Mouse (Mus musculus) hindbrain, embryonic 15.5 days (tissue): Measurements from ENCODE around the gene Ipmk. TPM values are rescaled to one million over a fixed set of nuclear protein-coding genes. Genes with fewer than 3 reads are reported as not detected.
"Not testable (repeated sequence)": the region's sequence is repeated elsewhere in the genome, so short reads cannot be mapped to it uniquely, and the experiment has no call there.

Experiments
- ATAC-seq: fragments of 200-750 bp; cut with Nextera tagmentation; 2 replicates; pipeline ENCODE4 v1.8.0; 2017; ENCODE audit warnings: low read depth, moderate number of reproducible peaks, moderate TSS enrichment; ENCODE audit not compliant: low FRiP score
- H3K27ac ChIP-seq: fragments of 300-500 bp; sonication (generic); replicated peaks from 2 replicates; pipeline ENCODE4 v1.5.1; 2015; ENCODE audit warnings: mild to moderate bottlenecking, inconsistent platforms
- H3K27me3 ChIP-seq: fragments of 300-500 bp; sonication (generic); 2 replicates; pipeline ENCODE4 v1.6.1; 2015; ENCODE audit warnings: control low read depth, inconsistent platforms
- H3K36me3 ChIP-seq: fragments of 300-500 bp; sonication (generic); 2 replicates; pipeline ENCODE4 v1.6.1; 2015; ENCODE audit warnings: control low read depth, inconsistent platforms
- H3K4me1 ChIP-seq: fragments of 300-500 bp; sonication (generic); replicated peaks from 2 replicates; pipeline ENCODE4 v1.6.1; 2015; ENCODE audit warnings: control low read depth, inconsistent platforms
- H3K4me2 ChIP-seq: fragments of 300-500 bp; sonication (generic); 2 replicates; pipeline ENCODE4 v1.6.1; 2015; ENCODE audit warnings: moderate library complexity, mild to moderate bottlenecking, inconsistent platforms
- H3K4me3 ChIP-seq: fragments of 300-500 bp; sonication (generic); 2 replicates; pipeline ENCODE4 v1.5.1; 2015; ENCODE audit warnings: mild to moderate bottlenecking, inconsistent platforms
- H3K9ac ChIP-seq: fragments of 300-500 bp; sonication (generic); 2 replicates; pipeline ENCODE4 v1.6.1; 2015; ENCODE audit warnings: inconsistent platforms
- H3K9me3 ChIP-seq: fragments of 300-500 bp; sonication (generic); 2 replicates; pipeline ENCODE4 v1.6.1; 2016; ENCODE audit warnings: control low read depth, inconsistent platforms
- WGBS: fragments of 180-500 bp; shearing (Covaris S2); methylation state at CpG from one replicate; pipeline ENCODE4 v1.1.7; 2015; 5-methylcytosine and 5-hydroxymethylcytosine counted together
- polyA plus RNA-seq: library from polyadenylated mRNA; unstranded; fragments of >200 nt; fragmentation: Nextera tagmentation; extraction: Ambion mirVana; gene quantifications from 2 replicates; pipeline ENCODE4 v1.2.1, GENCODE M21; 2015

The Ipmk gene
- polyA plus RNA-seq, 1 experiment from 2014 or later, result 16.9 TPM

- H3K4me1 ChIP-seq, result no peaks in the 10 kb centered on the region
- ATAC-seq, result no peak
- H3K27ac ChIP-seq, result no peak overlapping the region
- no peak overlapping the region for H3K9ac ChIP-seq
- peaks cover 19% of the 10 kb centered on the region for H3K36me3 ChIP-seq
- WGBS, result 79% methylated on average over 7 of the region's 7 CpGs
- H3K27me3 ChIP-seq, result no peaks in the 10 kb centered on the region
- no peak overlapping the region for H3K4me3 ChIP-seq
- no peak overlapping the region for H3K4me2 ChIP-seq
- H3K9me3 ChIP-seq, result no peaks in the 10 kb centered on the region
Measured at GRCm38 (mm10) chr10:71382109-71382508, 34.5 kb downstream of the Ipmk start.

- Histone ChIP-seq H3K4me1 (no peaks in the 10 kb centered on the region), H3K27ac (no peak overlapping the region), H3K36me3 (peaks cover 14% of the 10 kb centered on the region), H3K4me2 (no peak overlapping the region), H3K9me3 (no peaks in the 10 kb centered on the region), H3K4me3 (no peak overlapping the region), H3K9ac (no peak overlapping the region), H3K27me3 (no peaks in the 10 kb centered on the region)
- 85% methylated on average over 8 of the region's 8 CpGs for WGBS
- ATAC-seq, result no peak
Measured at GRCm38 (mm10) chr10:71382858-71383551, 35.4 kb downstream of the Ipmk start.

GRCm38 (mm10) chr10:71383552-71383924, 36.0 kb downstream of the Ipmk start:
- not testable (repeated sequence) for H3K9ac ChIP-seq, ATAC-seq
- WGBS, result 81% methylated on average over 6 of the region's 6 CpGs

GRCm38 (mm10) chr10:71384159-71385044, 36.8 kb downstream of the Ipmk start:
- Histone ChIP-seq H3K9ac (no peak overlapping the region), H3K9me3 (no peaks in the 10 kb centered on the region), H3K4me1 (no peaks in the 10 kb centered on the region), H3K27ac (no peak overlapping the region), H3K36me3 (peaks cover 6% of the 10 kb centered on the region), H3K4me2 (no peak overlapping the region), H3K4me3 (no peak overlapping the region), H3K27me3 (no peaks in the 10 kb centered on the region)
- 68% methylated on average over 19 of the region's 19 CpGs for WGBS
- ATAC-seq, result no peak

More at GRCm38 (mm10) chr10:71383552-71383924, 36.0 kb downstream of the Ipmk start:
- H3K4me3 ChIP-seq, H3K27me3 ChIP-seq, H3K4me1 ChIP-seq, H3K27ac ChIP-seq, H3K9me3 ChIP-seq, H3K4me2 ChIP-seq, H3K36me3 ChIP-seq: not testable (repeated sequence)

GRCm38 (mm10) chr10:71389311-71389710, 41.7 kb downstream of the Ipmk start:
- WGBS, result 94% methylated on average over 5 of the region's 5 CpGs
- H3K27me3 ChIP-seq, result no peaks in the 10 kb centered on the region
- no peak overlapping the region for H3K9ac ChIP-seq
- ATAC-seq, result no peak
- H3K36me3 ChIP-seq, result no peaks in the 10 kb centered on the region
- H3K27ac ChIP-seq, result no peak overlapping the region
- 0 out of 2 replicates have a peak, but pooled peaks cover 3% of the 10 kb centered on the region for H3K9me3 ChIP-seq
- H3K4me1 ChIP-seq, result no peaks in the 10 kb centered on the region
- H3K4me2 ChIP-seq, result no peak overlapping the region
- no peak overlapping the region for H3K4me3 ChIP-seq

GRCm38 (mm10) chr10:71398383-71399145, 51.0 kb downstream of the Ipmk start:
- Histone ChIP-seq H3K27me3 (no peaks in the 10 kb centered on the region), H3K4me2 (no peak overlapping the region), H3K4me3 (no peak overlapping the region), H3K36me3 (no peaks in the 10 kb centered on the region), H3K9ac (no peak overlapping the region), H3K4me1 (no peaks in the 10 kb centered on the region), H3K9me3 (no peaks in the 10 kb centered on the region), H3K27ac (no peak overlapping the region)
- ATAC-seq, result no peak
- WGBS, result 83% methylated on average over 10 of the region's 10 CpGs

- H3K27ac ChIP-seq, result no peak overlapping the region
- H3K4me3 ChIP-seq, result no peak overlapping the region
- no peaks in the 10 kb centered on the region for H3K9me3 ChIP-seq
- no peak overlapping the region for H3K4me2 ChIP-seq
- no peaks in the 10 kb centered on the region for H3K4me1 ChIP-seq
- H3K36me3 ChIP-seq, result no peaks in the 10 kb centered on the region
- H3K9ac ChIP-seq, result no peak overlapping the region
- H3K27me3 ChIP-seq, result no peaks in the 10 kb centered on the region
- WGBS, result 79% methylated on average over 8 of the region's 8 CpGs
- no peak for ATAC-seq
Measured at GRCm38 (mm10) chr10:71399399-71399798, 51.8 kb downstream of the Ipmk start.

- no peak overlapping the region for H3K9ac ChIP-seq
- 82% methylated on average over 8 of the region's 8 CpGs for WGBS
- 0 out of 2 replicates have a peak, but pooled peaks have one; percentile 32 for ATAC-seq
Measured at GRCm38 (mm10) chr10:71399987-71400386, 52.4 kb downstream of the Ipmk start.

GRCm38 (mm10) chr10:71400818-71401646, 53.5 kb downstream of the Ipmk start:
- ATAC-seq, result no peak
- H3K4me2 ChIP-seq, result no peak overlapping the region
- 54% methylated on average over 13 of the region's 13 CpGs for WGBS

More at GRCm38 (mm10) chr10:71399987-71400386, 52.4 kb downstream of the Ipmk start:
- Histone ChIP-seq H3K4me2 (no peak overlapping the region), H3K9me3 (no peaks in the 10 kb centered on the region), H3K36me3 (no peaks in the 10 kb centered on the region), H3K27ac (no peak overlapping the region), H3K27me3 (no peaks in the 10 kb centered on the region), H3K4me3 (no peak overlapping the region), H3K4me1 (no peaks in the 10 kb centered on the region)

GRCm38 (mm10) chr10:71403638-71404037, 56.1 kb downstream of the Ipmk start:
- Histone ChIP-seq H3K4me1 (no peaks in the 10 kb centered on the region), H3K27ac (no peak overlapping the region), H3K9ac (no peak overlapping the region), H3K36me3 (no peaks in the 10 kb centered on the region), H3K4me3 (no peak overlapping the region), H3K9me3 (no peaks in the 10 kb centered on the region), H3K4me2 (no peak overlapping the region), H3K27me3 (no peaks in the 10 kb centered on the region)
- ATAC-seq, result no peak
- WGBS, result 73% methylated on average over 3 of the region's 3 CpGs

More at GRCm38 (mm10) chr10:71400818-71401646, 53.5 kb downstream of the Ipmk start:
- H3K27ac ChIP-seq, result no peak overlapping the region
- no peaks in the 10 kb centered on the region for H3K27me3 ChIP-seq
- H3K9me3 ChIP-seq, result no peaks in the 10 kb centered on the region
- no peaks in the 10 kb centered on the region for H3K36me3 ChIP-seq
- H3K4me1 ChIP-seq, result no peaks in the 10 kb centered on the region
- H3K9ac ChIP-seq, result no peak overlapping the region
- H3K4me3 ChIP-seq, result no peak overlapping the region

GRCm38 (mm10) chr10:71405523-71406217, 58.1 kb downstream of the Ipmk start:
- no peak overlapping the region for H3K4me3 ChIP-seq
- no peaks in the 10 kb centered on the region for H3K36me3 ChIP-seq
- H3K9me3 ChIP-seq, result no peaks in the 10 kb centered on the region
- no peaks in the 10 kb centered on the region for H3K4me1 ChIP-seq
- H3K27me3 ChIP-seq, result no peaks in the 10 kb centered on the region
- no peak overlapping the region for H3K4me2 ChIP-seq
- ATAC-seq, result 0 out of 2 replicates have a peak, but pooled peaks have one; percentile 23
- no peak overlapping the region for H3K27ac ChIP-seq
- WGBS, result 68% methylated on average over 5 of the region's 5 CpGs
- no peak overlapping the region for H3K9ac ChIP-seq
